Mouse (Mus musculus): ENCODE measurements around the gene Scd4.
"Not testable (repeated sequence)": the region's sequence is repeated elsewhere in the genome, so short reads cannot be mapped to it uniquely, and the experiment has no call there.

GRCm38 (mm10) chr19:44367076-44367475 is 34.2 kb downstream of the Scd4 start:
- not testable (repeated sequence) for TF ChIP-seq CTCF (IDR thresholded peaks at IDR 0.05; ENCODE audit: borderline replicate concordance, control insufficient read depth, extremely low read depth, insufficient read depth, low read length, poor library complexity); POLR2A (IDR thresholded peaks at IDR 0.05; ENCODE audit: control insufficient read depth, extremely low read depth, insufficient read depth, low read length, poor library complexity)
